Mouse (Mus musculus): Measurements from ENCODE around the gene A4galt. TPM values are rescaled to one million over a fixed set of nuclear protein-coding genes. Genes with fewer than 3 reads are reported as not detected.

A4galt gene
- total and polyA plus RNA-seq, 3 experiments, result not detected

GRCm38 (mm10) chr15:83244371-83244770 is 7.2 kb downstream of the A4galt start:
- Histone ChIP-seq H3K9ac (ENCODE audit: control insufficient read depth, low read depth, low read length, poor library complexity, severe bottlenecking) (no peak overlapping the region), H3K79me2 (ENCODE audit: control insufficient read depth, insufficient read depth, low read length, poor library complexity) (no peaks in the 10 kb centered on the region), H3K4me3 (ENCODE audit: control insufficient read depth in 1 of 2, insufficient read depth in 1 of 2, low read depth in 2 of 2, low read length in 2 of 2) (no peak overlapping the region), H3K27ac (ENCODE audit: control insufficient read depth, low read depth, low read length) (no peak overlapping the region), H3K27me3 (ENCODE audit: control insufficient read depth in 1 of 2, insufficient read depth in 2 of 2, low read length in 2 of 2) (no peaks in the 10 kb centered on the region), H3K36me3 (ENCODE audit: control insufficient read depth in 1 of 2, insufficient read depth in 2 of 2, low read length in 2 of 2) (no peaks in the 10 kb centered on the region), H3K4me1 (ENCODE audit: control insufficient read depth in 1 of 2, insufficient read depth in 2 of 2, low read length in 2 of 2) (no peaks in the 10 kb centered on the region), H3K9me3 (replicated peaks; ENCODE audit: insufficient read depth, low read length) (no peaks in the 10 kb centered on the region)
- TF ChIP-seq ZC3H11A (IDR thresholded peaks at IDR 0.05; ENCODE audit: low read depth, low read length) (no peak), UBTF (IDR thresholded peaks at IDR 0.05; ENCODE audit: borderline replicate concordance, insufficient read depth, low read depth, low read length) (no peak), POLR2AphosphoS5 (IDR thresholded peaks at IDR 0.05; ENCODE audit: borderline replicate concordance, low read depth, low read length) (no peak), BHLHE40 (IDR thresholded peaks at IDR 0.05; ENCODE audit: borderline replicate concordance, low read depth, low read length) (no peak)
- no peak for DNase-seq (ENCODE audit: low read depth, low spot score)

GRCm38 (mm10) chr15:83241961-83242680 is 9.5 kb downstream of the A4galt start:
- no peaks in the 10 kb centered on the region; a peak in 1 of 4 replicates for H3K27me3 ChIP-seq (ENCODE audit: control insufficient read depth in 1 of 2, insufficient read depth in 2 of 2, low read length in 2 of 2)
- H3K9ac ChIP-seq (ENCODE audit: control insufficient read depth, low read depth, low read length, poor library complexity, severe bottlenecking), result no peak overlapping the region
- no peaks in the 10 kb centered on the region for H3K4me1 ChIP-seq (ENCODE audit: control insufficient read depth in 1 of 2, insufficient read depth in 2 of 2, low read length in 2 of 2)
- peak in 1 of 3 experiments; percentile 6; a peak in 2 of 6 replicates for TF ChIP-seq CTCF (IDR thresholded peaks at IDR 0.05 in 2 of 3, conservative IDR thresholded peaks at IDR 0.05 in 1 of 3; ENCODE audit: control insufficient read depth in 1 of 3, insufficient read depth in 1 of 3, low read depth in 2 of 3, low read length in 3 of 3, poor library complexity in 1 of 3, severe bottlenecking in 1 of 3)
- TF ChIP-seq ZNF384 (IDR thresholded peaks at IDR 0.05; ENCODE audit: low read depth, low read length), result peak; percentile 81
- TF ChIP-seq MYC (IDR thresholded peaks at IDR 0.05; ENCODE audit: low read depth, low read length), result no peak
- TF ChIP-seq TAL1 (IDR thresholded peaks at IDR 0.05; ENCODE audit: low read length), result no peak
- TF ChIP-seq USF2 (IDR thresholded peaks at IDR 0.05; ENCODE audit: borderline replicate concordance in 1 of 2, insufficient read depth in 1 of 2, low read depth in 1 of 2, low read length in 2 of 2), result no peak
- TF ChIP-seq MAFK (IDR thresholded peaks at IDR 0.05; ENCODE audit: borderline replicate concordance, low read depth, low read length), result no peak
- H3K4me3 ChIP-seq (ENCODE audit: control insufficient read depth in 1 of 2, insufficient read depth in 1 of 2, low read depth in 2 of 2, low read length in 2 of 2), result no peak overlapping the region
- H3K36me3 ChIP-seq (ENCODE audit: control insufficient read depth in 1 of 2, insufficient read depth in 2 of 2, low read length in 2 of 2), result no peaks in the 10 kb centered on the region
- H3K9me3 ChIP-seq (replicated peaks; ENCODE audit: insufficient read depth, low read length), result no peaks in the 10 kb centered on the region
- DNase-seq (ENCODE audit: low read depth, low spot score), result no peak
- no peak overlapping the region for H3K27ac ChIP-seq (ENCODE audit: control insufficient read depth, low read depth, low read length)
- no peaks in the 10 kb centered on the region for H3K79me2 ChIP-seq (ENCODE audit: control insufficient read depth, insufficient read depth, low read length, poor library complexity)

DNA sequence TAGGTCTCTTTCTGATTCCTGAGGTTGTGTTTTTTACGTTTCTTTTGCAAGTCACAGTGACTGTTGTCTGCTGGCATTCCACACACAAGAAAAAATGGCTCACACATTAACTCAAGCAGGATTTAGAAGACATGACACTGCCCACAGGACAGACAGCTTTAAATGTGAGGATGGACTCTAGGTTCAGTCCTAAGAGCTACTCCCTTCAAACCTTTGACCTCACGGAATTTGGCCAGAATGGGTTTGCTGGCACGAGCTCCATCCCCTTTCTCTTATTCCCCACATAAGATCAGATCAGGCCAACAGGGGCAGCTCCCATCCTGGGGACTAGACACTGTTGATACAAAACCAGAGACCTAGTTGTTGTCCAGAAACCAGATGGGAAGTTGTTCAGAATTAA is 10.1 kb downstream of the A4galt start:
- no peak overlapping the region for H3K9ac ChIP-seq (ENCODE audit: control insufficient read depth, low read depth, low read length, poor library complexity, severe bottlenecking)
- H3K27ac ChIP-seq (ENCODE audit: control insufficient read depth, low read depth, low read length), result no peak overlapping the region
- H3K4me3 ChIP-seq (ENCODE audit: control insufficient read depth in 1 of 2, insufficient read depth in 1 of 2, low read depth in 2 of 2, low read length in 2 of 2), result no peak overlapping the region
- H3K79me2 ChIP-seq (ENCODE audit: control insufficient read depth, insufficient read depth, low read length, poor library complexity), result no peaks in the 10 kb centered on the region
- no peaks in the 10 kb centered on the region for H3K4me1 ChIP-seq (ENCODE audit: control insufficient read depth in 1 of 2, insufficient read depth in 2 of 2, low read length in 2 of 2)
- DNase-seq (ENCODE audit: low read depth, low spot score), result no peak
- H3K9me3 ChIP-seq (replicated peaks; ENCODE audit: insufficient read depth, low read length), result no peaks in the 10 kb centered on the region
- H3K36me3 ChIP-seq (ENCODE audit: control insufficient read depth in 1 of 2, insufficient read depth in 2 of 2, low read length in 2 of 2), result no peaks in the 10 kb centered on the region
- no peaks in the 10 kb centered on the region; a peak in 2 of 4 replicates for H3K27me3 ChIP-seq (ENCODE audit: control insufficient read depth in 1 of 2, insufficient read depth in 2 of 2, low read length in 2 of 2)
- TF ChIP-seq GATA1 (IDR thresholded peaks at IDR 0.05; ENCODE audit: low read depth, low read length) (no peak), NELFE (IDR thresholded peaks at IDR 0.05; ENCODE audit: low read depth, low read length) (no peak), TCF12 (IDR thresholded peaks at IDR 0.05; ENCODE audit: low read depth, low read length) (no peak), CHD2 (IDR thresholded peaks at IDR 0.05; ENCODE audit: low read length) (no peak), MAFK (IDR thresholded peaks at IDR 0.05; ENCODE audit: borderline replicate concordance, low read depth, low read length) (no peak), ETS1 (IDR thresholded peaks at IDR 0.05; ENCODE audit: low read depth, low read length) (no peak), POLR2AphosphoS5 (IDR thresholded peaks at IDR 0.05; ENCODE audit: borderline replicate concordance, low read depth, low read length) (no peak), ZC3H11A (IDR thresholded peaks at IDR 0.05; ENCODE audit: low read depth, low read length) (no peak), RCOR1 (IDR thresholded peaks at IDR 0.05; ENCODE audit: low read depth, low read length) (no peak), ELF1 (IDR thresholded peaks at IDR 0.05; ENCODE audit: low read depth, low read length) (no peak), NRF1 (IDR thresholded peaks at IDR 0.05; ENCODE audit: insufficient read depth, low read depth, low read length, poor library complexity, severe bottlenecking) (no peak), CTCF (IDR thresholded peaks at IDR 0.05 in 2 of 3, conservative IDR thresholded peaks at IDR 0.05 in 1 of 3; ENCODE audit: control insufficient read depth in 1 of 3, insufficient read depth in 1 of 3, low read depth in 2 of 3, low read length in 3 of 3, poor library complexity in 1 of 3, severe bottlenecking in 1 of 3) (no peak), ZKSCAN1 (IDR thresholded peaks at IDR 0.05; ENCODE audit: low read depth, low read length) (no peak), MEF2A (IDR thresholded peaks at IDR 0.05; ENCODE audit: extremely low read depth, insufficient replicate concordance, low read depth, low read length, poor library complexity, severe bottlenecking) (no peak), UBTF (IDR thresholded peaks at IDR 0.05; ENCODE audit: borderline replicate concordance, insufficient read depth, low read depth, low read length) (no peak), SIN3A (IDR thresholded peaks at IDR 0.05; ENCODE audit: low read length) (no peak), MAZ (IDR thresholded peaks at IDR 0.05; ENCODE audit: low read depth, low read length) (no peak)

Measured in MEL (cell line).